Mouse (Mus musculus): ENCODE measurements around the gene Vgll3. TPM values are rescaled to one million over a fixed set of nuclear protein-coding genes. Genes with fewer than 3 reads are reported as not detected.

Vgll3 gene
- 2.5 and 3.1 TPM in 2 replicates for polyA plus RNA-seq (2015; fragmentation: Nextera tagmentation; extraction: Ambion mirVana)

GRCm38 (mm10) chr16:65814918-65815881 is at the start of gene Vgll3:
TSS of gene Vgll3 (plus strand) at chr16:65815257.
- WGBS = under 1% methylated on average over 78 of the region's 86 CpGs
- H3K9me3 ChIP-seq (replicated peaks) = no peaks in the 10 kb centered on the region
- peak within 1 kb of the TSS; percentile 96 for H3K4me2 ChIP-seq
- peaks cover 4% of the 10 kb centered on the region; the same call in 1 of the 2 replicates for H3K4me1 ChIP-seq
- H3K36me3 ChIP-seq = no peaks in the 10 kb centered on the region
- peak within 1 kb of the TSS; percentile 69 for H3K4me3 ChIP-seq (replicated peaks)
- peak within 1 kb of the TSS; percentile 43 for H3K9ac ChIP-seq
- ATAC-seq (replicated peaks; ENCODE audit: low FRiP score) = peak; percentile 99
- H3K27me3 ChIP-seq = peaks cover 18% of the 10 kb centered on the region
- peak within 1 kb of the TSS; percentile 60 for H3K27ac ChIP-seq

GRCm38 (mm10) chr16:65765976-65766375 is 49.1 kb upstream of the Vgll3 start:
- no peaks in the 10 kb centered on the region for H3K36me3 ChIP-seq
- H3K4me2 ChIP-seq = no peak overlapping the region
- no peak overlapping the region for H3K27ac ChIP-seq
- no peaks in the 10 kb centered on the region for H3K27me3 ChIP-seq
- no peak overlapping the region for H3K4me3 ChIP-seq (replicated peaks)
- no peaks in the 10 kb centered on the region for H3K9me3 ChIP-seq (replicated peaks)
- no peaks in the 10 kb centered on the region for H3K4me1 ChIP-seq
- ATAC-seq (replicated peaks; ENCODE audit: low FRiP score) = no peak
- H3K9ac ChIP-seq = no peak overlapping the region

GRCm38 (mm10) chr16:65785959-65786358 is 29.1 kb upstream of the Vgll3 start:
- Histone ChIP-seq H3K27ac (no peak overlapping the region), H3K36me3 (no peaks in the 10 kb centered on the region), H3K4me1 (no peaks in the 10 kb centered on the region), H3K27me3 (no peaks in the 10 kb centered on the region), H3K4me2 (no peak overlapping the region), H3K9ac (no peak overlapping the region), H3K4me3 (replicated peaks) (no peak overlapping the region), H3K9me3 (replicated peaks) (no peaks in the 10 kb centered on the region)
- no peak for ATAC-seq (replicated peaks; ENCODE audit: low FRiP score)
- WGBS = 44% methylated on average over 1 of the region's 1 CpGs

GRCm38 (mm10) chr16:65816059-65816458 is 1.0 kb downstream of the Vgll3 start:
- H3K4me3 ChIP-seq (replicated peaks) = peak overlapping the region; percentile 69
- H3K27me3 ChIP-seq = peaks cover 18% of the 10 kb centered on the region
- peak overlapping the region; percentile 96 for H3K4me2 ChIP-seq
- no peak overlapping the region for H3K9ac ChIP-seq
- ATAC-seq (replicated peaks; ENCODE audit: low FRiP score) = no peak
- H3K9me3 ChIP-seq (replicated peaks) = no peaks in the 10 kb centered on the region
- peaks cover 4% of the 10 kb centered on the region; the same call in 1 of the 2 replicates for H3K4me1 ChIP-seq
- H3K36me3 ChIP-seq = no peaks in the 10 kb centered on the region
- 21% methylated on average over 3 of the region's 3 CpGs for WGBS
- no peak overlapping the region for H3K27ac ChIP-seq

- Histone ChIP-seq H3K4me1 (peaks cover 4% of the 10 kb centered on the region; the same call in 1 of the 2 replicates), H3K9me3 (replicated peaks) (no peaks in the 10 kb centered on the region), H3K9ac (no peak overlapping the region), H3K36me3 (no peaks in the 10 kb centered on the region), H3K27me3 (peaks cover 18% of the 10 kb centered on the region), H3K4me2 (no peak overlapping the region), H3K4me3 (replicated peaks) (no peak overlapping the region), H3K27ac (no peak overlapping the region)
- 75% methylated on average over 8 of the region's 8 CpGs for WGBS
- ATAC-seq (replicated peaks; ENCODE audit: low FRiP score) = no peak
Measured at GRCm38 (mm10) chr16:65818779-65819178, 3.7 kb downstream of the Vgll3 start.

- no peaks in the 10 kb centered on the region for H3K4me1 ChIP-seq
- no peak for ATAC-seq (replicated peaks; ENCODE audit: low FRiP score)
Measured at GRCm38 (mm10) chr16:65820803-65821202, 5.7 kb downstream of the Vgll3 start.

GRCm38 (mm10) chr16:65823721-65824120 is 8.7 kb downstream of the Vgll3 start:
- WGBS = 66% methylated on average over 6 of the region's 6 CpGs
- Histone ChIP-seq H3K4me1 (no peaks in the 10 kb centered on the region), H3K36me3 (no peaks in the 10 kb centered on the region), H3K9ac (no peak overlapping the region), H3K4me2 (no peak overlapping the region), H3K4me3 (replicated peaks) (no peak overlapping the region), H3K27ac (no peak overlapping the region), H3K9me3 (replicated peaks) (no peaks in the 10 kb centered on the region), H3K27me3 (no peaks in the 10 kb centered on the region)
- no peak for ATAC-seq (replicated peaks; ENCODE audit: low FRiP score)

More at GRCm38 (mm10) chr16:65820803-65821202, 5.7 kb downstream of the Vgll3 start:
- Histone ChIP-seq H3K36me3 (no peaks in the 10 kb centered on the region), H3K4me3 (replicated peaks) (no peak overlapping the region), H3K27ac (no peak overlapping the region), H3K9me3 (replicated peaks) (no peaks in the 10 kb centered on the region), H3K27me3 (peaks cover 15% of the 10 kb centered on the region), H3K9ac (no peak overlapping the region), H3K4me2 (no peak overlapping the region)
- 47% methylated on average over 2 of the region's 2 CpGs for WGBS

GRCm38 (mm10) chr16:65828141-65828565 is 13.1 kb downstream of the Vgll3 start:
- Histone ChIP-seq H3K4me3 (replicated peaks) (no peak overlapping the region), H3K9ac (no peak overlapping the region), H3K4me1 (no peaks in the 10 kb centered on the region), H3K27ac (no peak overlapping the region), H3K9me3 (replicated peaks) (no peaks in the 10 kb centered on the region), H3K36me3 (no peaks in the 10 kb centered on the region), H3K27me3 (no peaks in the 10 kb centered on the region), H3K4me2 (no peak overlapping the region)
- 80% methylated on average over 9 of the region's 9 CpGs for WGBS
- ATAC-seq (replicated peaks; ENCODE audit: low FRiP score) = no peak

GRCm38 (mm10) chr16:65829096-65829495 is 14.0 kb downstream of the Vgll3 start:
- no peak for ATAC-seq (replicated peaks; ENCODE audit: low FRiP score)
- Histone ChIP-seq H3K27me3 (no peaks in the 10 kb centered on the region), H3K9me3 (replicated peaks) (no peaks in the 10 kb centered on the region), H3K4me2 (no peak overlapping the region), H3K36me3 (no peaks in the 10 kb centered on the region), H3K4me1 (no peaks in the 10 kb centered on the region), H3K4me3 (replicated peaks) (no peak overlapping the region), H3K27ac (no peak overlapping the region), H3K9ac (no peak overlapping the region)
- WGBS = 85% methylated on average over 6 of the region's 6 CpGs

- Histone ChIP-seq H3K4me3 (replicated peaks) (no peak overlapping the region), H3K4me2 (no peak overlapping the region), H3K9me3 (replicated peaks) (no peaks in the 10 kb centered on the region), H3K9ac (no peak overlapping the region), H3K4me1 (no peaks in the 10 kb centered on the region), H3K36me3 (no peaks in the 10 kb centered on the region), H3K27ac (no peak overlapping the region), H3K27me3 (no peaks in the 10 kb centered on the region)
- ATAC-seq (replicated peaks; ENCODE audit: low FRiP score) = no peak
- WGBS = 77% methylated on average over 3 of the region's 3 CpGs
Measured at GRCm38 (mm10) chr16:65834721-65835120, 19.7 kb downstream of the Vgll3 start.

GRCm38 (mm10) chr16:65850126-65850525 is 35.1 kb downstream of the Vgll3 start:
- Histone ChIP-seq H3K4me1 (no peaks in the 10 kb centered on the region), H3K9me3 (replicated peaks) (no peaks in the 10 kb centered on the region), H3K36me3 (no peaks in the 10 kb centered on the region), H3K9ac (no peak overlapping the region), H3K27me3 (no peaks in the 10 kb centered on the region), H3K27ac (no peak overlapping the region), H3K4me3 (replicated peaks) (no peak overlapping the region), H3K4me2 (no peak overlapping the region)
- 82% methylated on average over 1 of the region's 1 CpGs for WGBS
- no peak for ATAC-seq (replicated peaks; ENCODE audit: low FRiP score)

GRCm38 (mm10) chr16:65864471-65864870 is 49.4 kb downstream of the Vgll3 start:
- Histone ChIP-seq H3K4me3 (replicated peaks) (no peak overlapping the region), H3K27ac (no peak overlapping the region), H3K27me3 (no peaks in the 10 kb centered on the region), H3K9ac (no peak overlapping the region), H3K36me3 (no peaks in the 10 kb centered on the region), H3K9me3 (replicated peaks) (no peaks in the 10 kb centered on the region), H3K4me1 (no peaks in the 10 kb centered on the region), H3K4me2 (no peak overlapping the region)
- ATAC-seq (replicated peaks; ENCODE audit: low FRiP score) = no peak
- 61% methylated on average over 5 of the region's 5 CpGs for WGBS

Data from kidney, embryonic 15.5 days (tissue).